Mouse (Mus musculus) cerebellum, postnatal 36 days (tissue): ENCODE measurements around the gene Tmsb15a.
A peak's percentile ranks its signal among the peaks of the same experiment; 100 is the strongest.
"Not testable (repeated sequence)": the region's sequence is repeated elsewhere in the genome, so short reads cannot be mapped to it uniquely, and the experiment has no call there.

Experiments used
- DNase-seq, 2 experiments: peaks; one replicate each; pipeline ENCODE4 v3.0.0; 2021 to 2022; ENCODE audit warnings: mixed read lengths in 2 of 2

The Tmsb15a gene

DNA sequence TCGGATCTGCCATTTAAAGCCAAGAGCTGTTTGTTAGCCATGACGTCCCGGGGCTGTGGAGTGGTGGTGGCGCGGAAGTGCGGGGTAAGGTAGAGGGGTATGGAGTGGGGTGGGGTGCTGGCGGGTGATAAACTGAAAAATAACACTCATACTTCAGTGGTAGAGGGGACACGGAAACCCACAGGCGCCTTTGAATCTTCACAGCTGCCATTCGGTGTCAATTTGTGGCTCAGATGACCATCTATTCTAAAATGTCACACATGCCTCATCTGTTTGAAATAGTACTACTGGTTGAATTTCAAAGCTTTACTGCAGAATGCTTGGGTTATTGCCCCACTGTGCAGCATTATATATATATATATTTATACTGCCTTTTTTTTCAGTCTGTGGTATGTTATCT, at the start of gene Tmsb15a:
Gene Tmsb15a (minus strand): TSS at position 101 of the 400 bp plus-strand sequence.
- no peak for DNase-seq

DNA sequence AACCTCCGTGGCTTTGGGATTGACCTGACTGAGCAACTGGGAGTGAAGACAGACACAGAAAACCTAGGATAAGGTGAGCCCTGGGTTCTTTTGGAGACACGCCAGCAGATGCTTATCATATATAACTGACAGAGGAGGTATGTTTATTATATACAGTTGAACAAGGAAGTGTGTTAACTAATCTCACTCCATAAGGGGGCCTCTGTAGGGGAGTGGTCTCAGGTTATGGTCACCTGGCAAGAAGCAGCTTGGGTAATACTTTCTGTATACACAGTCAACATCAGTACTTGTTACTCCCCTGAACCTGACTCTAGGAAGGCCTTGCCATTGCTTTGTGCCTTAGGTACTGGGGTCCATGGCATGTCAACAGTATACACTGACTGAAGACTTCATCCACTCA, 43.5 kb upstream of the Tmsb15a start:
- no peak for DNase-seq

DNA sequence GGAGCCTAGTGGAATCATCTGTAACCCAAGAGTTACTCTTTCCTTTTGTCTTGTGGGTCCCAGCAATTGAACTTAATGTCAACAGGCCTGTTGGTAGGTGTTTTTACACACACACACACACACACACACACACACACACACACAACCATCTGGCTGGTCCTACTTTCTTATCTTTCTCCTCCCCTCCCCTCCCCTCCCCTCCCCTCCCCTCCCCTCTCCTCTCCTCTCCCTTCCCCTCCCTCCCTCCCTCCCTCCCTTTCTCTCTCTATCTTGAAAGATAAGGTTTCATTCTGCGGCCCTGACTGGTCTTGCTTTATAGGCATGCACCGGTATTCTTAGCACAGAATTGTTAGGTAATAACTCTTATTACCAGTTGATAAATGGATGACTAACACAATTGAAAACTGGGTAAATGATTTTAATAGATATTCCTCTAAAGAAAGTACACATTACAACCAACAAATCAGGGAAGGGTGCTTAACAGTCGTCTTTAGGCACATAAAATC, 43.0 kb upstream of the Tmsb15a start:
- DNase-seq = no peak

DNA sequence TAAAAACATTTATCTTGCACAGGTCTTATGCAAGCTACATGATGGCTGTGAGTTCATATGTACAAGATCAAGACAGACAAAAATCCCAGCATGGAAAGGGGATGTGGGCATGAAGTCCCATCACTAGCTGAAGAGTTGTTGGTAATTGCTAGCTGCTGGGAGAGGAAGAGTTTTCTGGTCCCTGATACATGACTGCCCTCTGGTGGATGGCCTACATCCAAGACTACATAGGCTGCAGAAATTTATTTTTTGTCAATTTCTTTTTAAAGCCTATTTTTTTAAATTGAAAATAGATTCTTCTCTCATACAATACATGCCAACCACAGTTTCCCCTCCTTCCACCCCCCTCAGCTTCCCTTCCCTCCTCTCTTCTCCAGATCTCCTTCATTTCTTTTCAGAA, 36.6 kb upstream of the Tmsb15a start:
- peak; percentile 8 to 31 for DNase-seq

DNA sequence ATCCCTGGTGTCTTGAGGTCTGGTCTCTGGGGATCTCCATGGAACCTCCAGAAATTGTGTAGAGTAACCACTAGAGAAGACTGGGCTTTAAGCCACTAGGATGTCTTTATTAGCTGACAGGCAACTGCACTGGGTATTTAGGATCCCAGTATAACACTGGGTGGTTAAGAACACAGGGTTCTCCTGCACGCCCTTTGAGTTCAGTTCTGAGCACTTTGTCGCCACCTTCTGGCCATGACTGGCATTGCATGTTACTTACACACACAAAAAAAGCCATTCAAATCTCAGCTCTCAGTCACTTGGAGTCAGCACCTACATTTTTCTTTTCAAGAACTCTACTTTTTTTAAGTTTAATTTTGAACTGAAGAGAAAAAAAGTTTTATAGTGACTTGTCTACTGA, 27.8 kb upstream of the Tmsb15a start:
- peak; percentile 73 to 84 for DNase-seq

DNA sequence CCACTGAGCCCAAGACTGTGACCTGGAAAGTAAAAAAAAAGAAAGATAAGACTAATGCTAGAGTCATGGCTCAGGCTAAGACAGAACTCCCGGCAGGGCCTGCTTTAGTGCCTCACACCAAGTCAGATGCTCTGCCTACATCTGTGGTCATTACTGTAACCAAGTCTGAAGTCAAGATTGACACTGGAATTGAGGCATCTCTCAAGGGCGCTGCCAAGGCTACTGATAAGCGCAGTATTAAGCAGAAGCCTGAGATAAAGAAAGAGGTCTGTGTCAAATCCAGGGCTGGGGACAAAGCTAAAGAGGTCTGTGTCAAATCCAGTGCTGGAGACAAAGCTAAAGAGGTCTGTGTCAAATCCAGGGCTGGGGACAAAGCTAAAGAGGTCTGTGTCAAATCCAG, 20.3 kb upstream of the Tmsb15a start:
- DNase-seq = not testable (repeated sequence)

DNA sequence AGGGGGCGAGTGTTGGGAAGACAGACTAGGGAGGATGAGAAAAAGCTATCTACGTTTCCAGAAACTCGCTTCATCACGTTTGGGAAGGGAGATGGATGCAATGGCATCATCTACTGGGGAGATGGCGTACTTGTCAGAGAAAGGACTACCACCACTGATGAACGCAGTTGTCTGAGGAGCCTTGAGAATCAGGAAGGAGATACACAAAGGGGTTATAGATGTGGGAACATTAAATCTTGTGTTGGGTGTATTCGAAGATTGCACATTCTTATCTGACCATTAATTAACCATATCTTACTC, 17.9 kb upstream of the Tmsb15a start:
- DNase-seq = no peak

DNA sequence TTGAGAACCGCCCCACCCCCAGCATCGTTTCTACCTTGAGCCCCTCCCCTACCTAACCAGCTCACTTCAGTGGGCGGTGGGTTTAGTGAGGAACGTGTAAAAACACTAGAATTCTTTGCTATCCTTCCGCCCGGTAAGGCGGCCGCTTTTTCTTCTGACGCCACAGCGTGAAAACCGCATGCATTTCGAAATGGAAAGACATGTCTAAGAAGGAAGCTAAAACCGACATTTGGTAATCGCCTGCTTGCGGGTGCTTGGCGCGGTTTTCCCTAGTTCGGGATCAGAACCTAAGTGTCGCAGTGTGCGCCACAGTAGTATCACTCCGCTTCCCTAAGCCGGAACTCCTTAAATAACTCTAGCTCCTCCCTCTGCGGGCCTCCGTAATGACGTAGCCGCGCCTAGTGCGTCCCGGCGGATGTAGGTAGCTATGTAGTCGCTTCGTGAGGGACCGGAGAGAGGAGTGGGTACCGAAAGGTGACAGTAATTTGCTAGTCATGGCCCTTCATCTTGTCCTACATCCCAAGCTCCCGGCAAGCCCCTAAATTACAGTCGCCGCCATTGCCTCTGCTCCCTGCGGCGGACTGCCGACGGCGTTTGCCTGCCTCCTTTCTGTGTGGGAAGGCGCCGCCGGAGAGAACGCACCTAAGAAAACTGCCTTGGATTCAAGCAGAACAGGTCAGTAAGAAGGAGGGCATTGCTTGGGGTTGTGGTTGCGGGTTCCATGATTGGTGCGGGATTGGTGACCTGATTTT, 17.4 kb upstream of the Tmsb15a start, which contains the start of the genes Armcx5 and Gprasp1:
Gene Armcx5 (plus strand): TSS at position 430 of the 752 bp plus-strand sequence.
Gene Gprasp1 (plus strand): TSS at position 430 of the 752 bp plus-strand sequence.
- DNase-seq = peak; percentile 90 to 91

DNA sequence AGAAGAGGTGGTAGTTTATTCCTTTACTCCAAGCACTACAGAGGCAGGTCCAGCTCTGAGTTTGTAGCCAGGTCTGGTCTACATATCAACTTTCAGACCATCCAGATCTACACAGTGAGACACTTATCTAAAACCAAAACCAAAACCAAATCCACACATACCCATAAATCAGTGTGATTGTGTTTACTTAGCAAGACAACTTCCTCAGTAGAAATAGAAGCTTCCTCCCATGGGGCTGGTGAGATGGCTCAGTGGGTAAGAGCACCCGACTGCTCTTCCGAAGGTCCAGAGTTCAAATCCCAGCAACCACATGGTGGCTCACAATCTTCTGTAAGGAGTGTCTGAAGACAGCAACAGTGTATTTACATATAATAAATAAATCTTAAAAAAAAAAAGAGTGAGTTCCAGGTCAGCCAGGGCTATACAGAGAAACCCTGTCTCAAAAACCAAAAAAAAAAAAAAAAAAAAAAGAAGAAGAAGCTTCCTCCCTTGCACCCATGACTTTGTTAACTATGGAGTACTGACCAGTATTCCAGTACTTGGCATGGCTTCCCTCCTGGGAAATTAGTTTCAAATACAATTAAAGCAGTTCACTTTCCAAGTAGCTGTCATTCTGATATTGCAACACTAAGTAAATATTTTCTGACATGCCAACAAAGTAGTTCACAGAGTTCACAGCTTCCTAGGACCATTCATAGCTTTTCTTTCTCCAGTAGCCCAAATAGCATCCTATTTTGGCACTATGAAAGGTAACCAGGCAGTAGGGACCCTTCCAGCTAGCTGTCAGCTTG, 13.9 kb upstream of the Tmsb15a start:
- no peak for DNase-seq

DNA sequence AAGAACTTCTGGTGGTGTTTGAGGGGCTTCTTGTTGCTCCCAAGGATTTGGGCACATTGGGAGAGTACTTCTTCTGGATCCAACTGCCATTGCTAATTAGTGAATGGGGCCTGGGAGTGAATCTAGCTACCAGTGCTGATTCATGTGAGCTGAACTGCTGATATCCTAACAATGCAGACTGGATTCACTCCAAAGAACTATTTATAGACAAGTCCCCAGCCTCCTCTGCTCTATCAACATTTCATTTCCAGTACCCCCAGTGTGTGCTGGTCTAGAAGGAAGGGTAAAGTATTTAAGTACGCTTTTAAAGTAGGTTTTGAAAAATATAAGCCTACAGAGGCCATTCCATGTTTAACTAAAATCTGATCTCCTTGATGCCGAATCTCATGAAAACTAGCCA, 12.2 kb downstream of the Tmsb15a start:
- no peak for DNase-seq

DNA sequence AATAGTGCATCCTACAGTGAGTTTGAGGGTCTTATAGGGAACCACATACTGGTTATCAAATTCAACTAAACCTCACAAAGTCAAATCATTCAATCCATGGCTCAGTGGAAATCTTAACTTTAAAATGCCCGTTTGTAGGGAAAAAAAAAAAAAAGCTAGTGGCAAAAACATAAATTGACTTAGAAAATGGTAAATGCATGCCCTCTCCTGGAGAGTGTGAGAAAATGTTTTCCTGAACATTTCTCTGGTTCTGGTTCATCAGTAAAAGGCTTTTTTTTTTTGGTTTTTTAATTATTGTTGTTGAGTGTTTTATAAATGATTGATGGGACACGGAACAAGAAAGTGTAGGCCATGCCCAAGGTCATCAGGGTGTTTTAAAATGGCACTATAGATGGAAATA, 20.7 kb downstream of the Tmsb15a start:
- no peak for DNase-seq

DNA sequence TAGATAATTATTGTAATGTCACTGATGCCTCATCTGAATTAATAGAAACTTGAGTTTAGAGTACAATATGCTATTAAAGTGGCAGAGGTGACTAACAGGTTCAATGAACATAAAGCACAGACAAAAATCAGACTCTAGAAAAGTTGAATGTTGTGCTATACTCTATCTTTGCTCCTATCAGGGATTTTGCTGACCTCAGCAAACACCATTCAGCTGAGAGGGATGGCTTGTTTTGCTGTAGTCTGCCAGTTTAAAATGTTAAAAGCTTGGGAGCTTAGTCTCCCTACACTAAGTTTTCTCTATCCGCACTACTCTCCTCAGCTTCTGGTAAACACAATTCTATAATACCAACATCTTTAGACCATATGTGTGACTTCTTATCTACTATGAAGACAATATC, 21.9 kb downstream of the Tmsb15a start:
- no peak for DNase-seq

DNA sequence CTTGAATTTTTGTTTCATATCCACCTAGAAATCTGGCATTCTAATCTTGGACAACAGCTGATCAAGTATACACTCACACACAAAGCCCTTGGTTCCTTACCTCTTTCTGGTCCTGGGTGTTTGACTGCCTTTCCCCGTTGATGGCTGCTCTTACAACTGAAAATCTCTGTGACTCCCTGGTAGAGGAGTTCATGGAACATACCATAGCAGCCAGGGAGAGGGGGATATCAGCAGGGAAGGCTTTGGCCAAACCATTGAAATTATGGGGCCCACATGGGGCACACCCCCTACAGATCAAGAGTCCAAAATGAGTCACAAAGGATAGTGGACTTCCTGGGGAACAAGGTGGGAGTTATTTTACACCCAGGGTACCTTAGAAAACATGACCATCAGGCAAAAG, 31.4 kb downstream of the Tmsb15a start, which contains the start of gene Tcp11x2:
Gene Tcp11x2 (minus strand): TSS at position 158 of the 400 bp plus-strand sequence.
- no peak for DNase-seq

DNA sequence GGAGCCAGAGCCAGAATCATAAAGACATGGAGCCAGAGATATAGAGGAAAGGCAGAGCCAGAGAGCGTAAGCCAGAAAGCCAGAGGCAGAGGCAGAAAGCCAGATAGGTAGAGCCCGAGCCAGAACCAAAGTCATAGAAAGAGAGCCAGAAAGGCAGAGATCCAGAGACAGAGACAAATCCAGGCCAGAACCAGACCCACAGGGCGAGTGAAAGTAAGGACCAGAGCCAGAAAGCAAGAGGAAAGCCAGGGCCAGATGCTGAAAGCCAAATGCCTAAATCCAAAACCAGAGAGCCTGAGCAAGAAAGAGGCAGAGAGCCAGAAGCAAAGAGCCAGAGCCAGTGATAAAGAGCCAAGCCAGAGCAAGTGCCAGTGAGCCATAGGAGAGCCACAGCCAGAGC, 37.3 kb downstream of the Tmsb15a start:
- no peak for DNase-seq

DNA sequence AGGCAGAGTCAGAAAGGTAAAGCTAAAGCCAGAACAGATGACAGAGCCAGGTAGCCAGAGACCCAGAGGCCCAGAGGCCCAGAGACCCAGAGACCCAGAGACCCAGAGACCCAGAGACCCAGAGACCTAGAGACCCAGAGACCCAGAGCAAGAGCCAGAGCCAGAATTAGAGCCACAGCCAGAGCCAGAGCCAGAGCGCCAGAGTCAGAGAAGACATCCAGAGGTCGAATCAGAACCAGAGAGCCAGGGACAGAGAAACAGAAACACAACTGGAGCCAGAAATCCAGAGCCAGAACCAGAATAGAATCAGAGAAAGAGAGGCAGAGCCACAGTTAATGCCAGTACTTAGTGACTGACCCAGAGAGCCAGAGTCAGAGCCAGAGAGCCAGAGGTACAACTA, 43.2 kb downstream of the Tmsb15a start:
- DNase-seq = no peak
